Mouse (Mus musculus): ENCODE measurements around the gene Upk1a.

GRCm38 (mm10) chr7:30598786-30599185, 13.9 kb downstream of the Upk1a start, which contains the start of gene Zbtb32:
- TF ChIP-seq CTCF (conservative IDR thresholded peaks at IDR 0.05 in 1 of 2, IDR thresholded peaks at IDR 0.05 in 1 of 2; ENCODE audit: low read depth in 2 of 2, low read length in 2 of 2) (no peak), POLR2A (IDR thresholded peaks at IDR 0.05; ENCODE audit: low read depth, low read length) (no peak), MEF2A (IDR thresholded peaks at IDR 0.05; ENCODE audit: borderline replicate concordance, low read depth, low read length) (no peak), ETS1 (conservative IDR thresholded peaks at IDR 0.05; ENCODE audit: low read depth, low read length) (no peak), BHLHE40 (IDR thresholded peaks at IDR 0.05; ENCODE audit: low read depth, low read length) (no peak), MAFK (IDR thresholded peaks at IDR 0.05; ENCODE audit: insufficient replicate concordance, low read length) (no peak), MAX (IDR thresholded peaks at IDR 0.05; ENCODE audit: low read length) (no peak), SMC3 (IDR thresholded peaks at IDR 0.05; ENCODE audit: low read depth, low read length) (no peak), EP300 (IDR thresholded peaks at IDR 0.05; ENCODE audit: low read length) (no peak), IRF4 (IDR thresholded peaks at IDR 0.05; ENCODE audit: low read depth, low read length) (no peak), RCOR1 (conservative IDR thresholded peaks at IDR 0.05; ENCODE audit: low read depth, low read length) (no peak), HCFC1 (IDR thresholded peaks at IDR 0.05; ENCODE audit: low read depth, low read length) (no peak)

All from CH12.LX (cell line).